Mouse (Mus musculus): ENCODE data around the gene Foxn3. TPM values are rescaled to one million over a fixed set of nuclear protein-coding genes. Genes with fewer than 3 reads are reported as not detected.

The Foxn3 gene
- polyA plus RNA-seq, 1 experiment from 2014 or later: 93.4 TPM

GRCm38 (mm10) chr12:99375878-99376454 is 187.4 kb downstream of the Foxn3 start:
- H3K9ac ChIP-seq (replicated peaks; ENCODE audit: low read depth, low read length): no peak overlapping the region
- no peaks in the 10 kb centered on the region for H3K36me3 ChIP-seq (ENCODE audit: control insufficient read depth, insufficient read depth, low read length)
- no peaks in the 10 kb centered on the region for H3K27me3 ChIP-seq (ENCODE audit: control insufficient read depth, insufficient read depth, low read length)
- ATAC-seq (ENCODE audit: insufficient number of reproducible peaks, insufficient read depth, low FRiP score, low read depth): peak; percentile 70
- 62% methylated on average over 8 of the region's 8 CpGs for WGBS
- H3K4me3 ChIP-seq (ENCODE audit: low read depth, low read length): no peak overlapping the region
- H3K9me3 ChIP-seq (ENCODE audit: control insufficient read depth, low read depth, low read length): no peaks in the 10 kb centered on the region
- H3K4me1 ChIP-seq (ENCODE audit: control insufficient read depth, insufficient read depth, low read length): peaks cover 16% of the 10 kb centered on the region; the same call in 1 of the 2 replicates
- no peak overlapping the region for H3K27ac ChIP-seq (ENCODE audit: low read length)
- H3K4me2 ChIP-seq (replicated peaks; ENCODE audit: low read depth, low read length): no peak overlapping the region

- WGBS: 67% methylated on average over 6 of the region's 6 CpGs
- no peak overlapping the region for H3K9ac ChIP-seq (replicated peaks; ENCODE audit: low read depth, low read length)
- no peak overlapping the region for H3K27ac ChIP-seq (ENCODE audit: low read length)
- no peaks in the 10 kb centered on the region for H3K9me3 ChIP-seq (ENCODE audit: control insufficient read depth, low read depth, low read length)
- H3K36me3 ChIP-seq (ENCODE audit: control insufficient read depth, insufficient read depth, low read length): no peaks in the 10 kb centered on the region; the same call in 1 of the 2 replicates
- no peaks in the 10 kb centered on the region for H3K27me3 ChIP-seq (ENCODE audit: control insufficient read depth, insufficient read depth, low read length)
- peaks cover 16% of the 10 kb centered on the region; the same call in 1 of the 2 replicates for H3K4me1 ChIP-seq (ENCODE audit: control insufficient read depth, insufficient read depth, low read length)
- H3K4me3 ChIP-seq (ENCODE audit: low read depth, low read length): no peak overlapping the region
- no peak for ATAC-seq (ENCODE audit: insufficient number of reproducible peaks, insufficient read depth, low FRiP score, low read depth)
- no peak overlapping the region for H3K4me2 ChIP-seq (replicated peaks; ENCODE audit: low read depth, low read length)
These were observed 188.0 kb downstream of the Foxn3 start for GRCm38 (mm10) chr12:99375426-99375825.

GRCm38 (mm10) chr12:99374099-99374600 is 189.2 kb downstream of the Foxn3 start:
- peaks cover 16% of the 10 kb centered on the region; the same call in 1 of the 2 replicates for H3K4me1 ChIP-seq (ENCODE audit: control insufficient read depth, insufficient read depth, low read length)
- H3K4me3 ChIP-seq (ENCODE audit: low read depth, low read length): no peak overlapping the region
- H3K9ac ChIP-seq (replicated peaks; ENCODE audit: low read depth, low read length): no peak overlapping the region
- no peak for ATAC-seq (ENCODE audit: insufficient number of reproducible peaks, insufficient read depth, low FRiP score, low read depth)
- 85% methylated on average over 12 of the region's 12 CpGs for WGBS
- no peaks in the 10 kb centered on the region; the same call in 1 of the 2 replicates for H3K36me3 ChIP-seq (ENCODE audit: control insufficient read depth, insufficient read depth, low read length)
- H3K4me2 ChIP-seq (replicated peaks; ENCODE audit: low read depth, low read length): no peak overlapping the region
- no peaks in the 10 kb centered on the region for H3K27me3 ChIP-seq (ENCODE audit: control insufficient read depth, insufficient read depth, low read length)
- H3K9me3 ChIP-seq (ENCODE audit: control insufficient read depth, low read depth, low read length): no peaks in the 10 kb centered on the region
- no peak overlapping the region for H3K27ac ChIP-seq (ENCODE audit: low read length)

DNA sequence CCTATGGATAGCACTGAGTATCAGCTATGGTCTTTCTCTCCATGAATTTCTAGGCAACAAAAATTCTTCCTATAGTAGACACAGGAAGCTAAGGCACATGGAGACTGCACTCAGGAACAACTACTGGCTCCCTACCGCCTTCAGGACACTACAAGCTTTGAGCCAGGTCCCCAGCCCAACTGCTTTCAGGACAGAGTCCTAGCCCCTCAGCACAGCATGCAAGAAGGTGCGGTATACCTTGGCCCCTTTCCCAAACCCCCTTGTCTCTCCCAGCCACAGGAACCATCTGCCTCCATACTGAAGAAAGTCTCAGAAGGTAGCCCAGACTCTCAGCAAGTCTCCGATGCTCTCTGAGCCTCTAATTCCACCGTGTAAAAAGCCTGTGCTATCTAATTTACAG is 189.8 kb downstream of the Foxn3 start:
- no peak overlapping the region for H3K4me2 ChIP-seq (replicated peaks; ENCODE audit: low read depth, low read length)
- no peak for ATAC-seq (ENCODE audit: insufficient number of reproducible peaks, insufficient read depth, low FRiP score, low read depth)
- no peak overlapping the region for H3K27ac ChIP-seq (ENCODE audit: low read length)
- peaks cover 16% of the 10 kb centered on the region; the same call in 1 of the 2 replicates for H3K4me1 ChIP-seq (ENCODE audit: control insufficient read depth, insufficient read depth, low read length)
- no peaks in the 10 kb centered on the region for H3K27me3 ChIP-seq (ENCODE audit: control insufficient read depth, insufficient read depth, low read length)
- 63% methylated on average over 4 of the region's 4 CpGs for WGBS
- H3K36me3 ChIP-seq (ENCODE audit: control insufficient read depth, insufficient read depth, low read length): no peaks in the 10 kb centered on the region; the same call in 1 of the 2 replicates
- no peak overlapping the region for H3K9ac ChIP-seq (replicated peaks; ENCODE audit: low read depth, low read length)
- H3K9me3 ChIP-seq (ENCODE audit: control insufficient read depth, low read depth, low read length): no peaks in the 10 kb centered on the region
- H3K4me3 ChIP-seq (ENCODE audit: low read depth, low read length): no peak overlapping the region

GRCm38 (mm10) chr12:99371500-99371899 is 191.9 kb downstream of the Foxn3 start:
- H3K9ac ChIP-seq (replicated peaks; ENCODE audit: low read depth, low read length): no peak overlapping the region
- no peak for ATAC-seq (ENCODE audit: insufficient number of reproducible peaks, insufficient read depth, low FRiP score, low read depth)
- no peaks in the 10 kb centered on the region; the same call in 1 of the 2 replicates for H3K36me3 ChIP-seq (ENCODE audit: control insufficient read depth, insufficient read depth, low read length)
- no peak overlapping the region for H3K27ac ChIP-seq (ENCODE audit: low read length)
- no peaks in the 10 kb centered on the region for H3K9me3 ChIP-seq (ENCODE audit: control insufficient read depth, low read depth, low read length)
- no peak overlapping the region for H3K4me2 ChIP-seq (replicated peaks; ENCODE audit: low read depth, low read length)
- 31% methylated on average over 5 of the region's 5 CpGs for WGBS
- H3K4me1 ChIP-seq (ENCODE audit: control insufficient read depth, insufficient read depth, low read length): peaks cover 7% of the 10 kb centered on the region; the same call in 1 of the 2 replicates
- H3K4me3 ChIP-seq (ENCODE audit: low read depth, low read length): no peak overlapping the region
- no peaks in the 10 kb centered on the region for H3K27me3 ChIP-seq (ENCODE audit: control insufficient read depth, insufficient read depth, low read length)

- Histone ChIP-seq H3K27ac (ENCODE audit: low read length) (no peak overlapping the region), H3K27me3 (ENCODE audit: control insufficient read depth, insufficient read depth, low read length) (no peaks in the 10 kb centered on the region), H3K4me3 (ENCODE audit: low read depth, low read length) (no peak overlapping the region), H3K36me3 (ENCODE audit: control insufficient read depth, insufficient read depth, low read length) (no peaks in the 10 kb centered on the region; the same call in 1 of the 2 replicates), H3K9ac (replicated peaks; ENCODE audit: low read depth, low read length) (no peak overlapping the region), H3K4me2 (replicated peaks; ENCODE audit: low read depth, low read length) (no peak overlapping the region), H3K4me1 (ENCODE audit: control insufficient read depth, insufficient read depth, low read length) (no peaks in the 10 kb centered on the region), H3K9me3 (ENCODE audit: control insufficient read depth, low read depth, low read length) (no peaks in the 10 kb centered on the region)
- 86% methylated on average over 10 of the region's 10 CpGs for WGBS
- no peak for ATAC-seq (ENCODE audit: insufficient number of reproducible peaks, insufficient read depth, low FRiP score, low read depth)
These were observed 195.1 kb downstream of the Foxn3 start for GRCm38 (mm10) chr12:99368251-99368650.

GRCm38 (mm10) chr12:99365999-99366398 is 197.4 kb downstream of the Foxn3 start:
- H3K27ac ChIP-seq (ENCODE audit: low read length): no peak overlapping the region
- no peaks in the 10 kb centered on the region; the same call in 1 of the 2 replicates for H3K36me3 ChIP-seq (ENCODE audit: control insufficient read depth, insufficient read depth, low read length)
- no peak overlapping the region for H3K9ac ChIP-seq (replicated peaks; ENCODE audit: low read depth, low read length)
- ATAC-seq (ENCODE audit: insufficient number of reproducible peaks, insufficient read depth, low FRiP score, low read depth): no peak
- WGBS: 81% methylated on average over 9 of the region's 9 CpGs
- no peak overlapping the region for H3K4me3 ChIP-seq (ENCODE audit: low read depth, low read length)
- H3K27me3 ChIP-seq (ENCODE audit: control insufficient read depth, insufficient read depth, low read length): no peaks in the 10 kb centered on the region
- no peaks in the 10 kb centered on the region for H3K9me3 ChIP-seq (ENCODE audit: control insufficient read depth, low read depth, low read length)
- H3K4me1 ChIP-seq (ENCODE audit: control insufficient read depth, insufficient read depth, low read length): peaks cover 13% of the 10 kb centered on the region; the same call in 1 of the 2 replicates
- no peak overlapping the region for H3K4me2 ChIP-seq (replicated peaks; ENCODE audit: low read depth, low read length)

DNA sequence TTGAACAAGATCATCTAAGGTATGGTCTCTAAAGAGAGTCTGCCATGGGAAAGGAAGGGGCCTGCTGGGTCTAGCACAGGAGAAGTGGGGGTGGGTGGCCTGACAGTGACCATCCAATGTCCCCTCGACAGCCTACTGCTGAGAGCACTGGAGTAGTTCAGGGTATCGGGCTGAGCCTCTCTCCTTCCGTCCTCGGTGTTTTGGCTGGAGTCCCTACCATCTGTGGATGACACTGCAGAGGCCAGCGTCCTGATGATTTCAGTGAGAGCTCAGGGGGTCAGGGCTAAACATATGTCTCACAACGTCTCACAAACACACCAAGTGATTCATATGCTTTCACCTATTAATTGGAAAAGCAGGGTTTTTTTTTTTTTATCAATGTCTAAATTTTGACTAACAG is 199.2 kb downstream of the Foxn3 start:
- WGBS: 72% methylated on average over 6 of the region's 6 CpGs
- H3K4me1 ChIP-seq (ENCODE audit: control insufficient read depth, insufficient read depth, low read length): peaks cover 13% of the 10 kb centered on the region; the same call in 1 of the 2 replicates
- no peak overlapping the region for H3K27ac ChIP-seq (ENCODE audit: low read length)
- H3K36me3 ChIP-seq (ENCODE audit: control insufficient read depth, insufficient read depth, low read length): no peaks in the 10 kb centered on the region
- ATAC-seq (ENCODE audit: insufficient number of reproducible peaks, insufficient read depth, low FRiP score, low read depth): no peak
- H3K4me3 ChIP-seq (ENCODE audit: low read depth, low read length): no peak overlapping the region
- H3K9ac ChIP-seq (replicated peaks; ENCODE audit: low read depth, low read length): no peak overlapping the region
- H3K4me2 ChIP-seq (replicated peaks; ENCODE audit: low read depth, low read length): no peak overlapping the region
- H3K9me3 ChIP-seq (ENCODE audit: control insufficient read depth, low read depth, low read length): no peaks in the 10 kb centered on the region
- no peaks in the 10 kb centered on the region for H3K27me3 ChIP-seq (ENCODE audit: control insufficient read depth, insufficient read depth, low read length)
